In the genomic region with DNA sequence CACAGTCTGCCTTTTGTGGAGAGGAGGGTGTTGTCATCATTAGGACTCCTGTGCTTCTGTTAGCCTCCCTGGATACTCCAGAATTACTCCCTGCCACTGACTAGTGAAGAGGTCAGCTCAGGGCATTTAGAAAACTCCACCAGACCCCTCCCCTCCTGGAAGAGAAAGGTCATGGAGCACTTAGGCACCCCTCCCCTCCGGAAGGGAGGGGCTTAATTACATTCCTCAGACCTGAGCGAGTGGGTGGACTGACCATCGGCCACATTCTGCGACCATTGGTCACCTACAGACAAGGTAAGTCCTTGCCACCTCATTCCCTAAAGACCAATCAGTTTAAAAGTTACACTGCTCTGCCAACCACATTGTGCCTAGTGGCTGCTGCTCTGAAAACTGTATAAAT, we compare ENCODE assay signal across 26 mouse cellular contexts. TPM values are rescaled to one million over a fixed set of nuclear protein-coding genes. Genes with fewer than 3 reads are reported as not detected.
"Had no signal": no experiment of that assay in that cellular context is flagged by ENCODE, and none has a peak within 500 bp of the region (broad histone marks: within the 10 kb centered on the region; RNA-seq: fewer than 3 reads in every experiment).

No protein-coding gene starts in this region.

- H3K4me2 ChIP-seq: liver, embryonic 15.5 days; lung, embryonic 15.5 days; midbrain, embryonic 13.5 days; neural tube, embryonic 13.5 days; stomach, embryonic 15.5 days had no signal

- H3K36me3 ChIP-seq: liver, embryonic 15.5 days; lung, embryonic 15.5 days; midbrain, embryonic 10.5 days; midbrain, embryonic 13.5 days; neural tube, embryonic 13.5 days; stomach, embryonic 15.5 days had no signal

- H3K27me3 ChIP-seq: lung, embryonic 15.5 days; midbrain, embryonic 13.5 days; neural tube, embryonic 13.5 days had no signal

- ATAC-seq: midbrain, embryonic 13.5 days; midbrain, embryonic 16.5 days had no signal

- H3K9ac ChIP-seq: liver, embryonic 15.5 days; lung, embryonic 15.5 days; midbrain, embryonic 13.5 days; neural tube, embryonic 13.5 days; stomach, embryonic 15.5 days had no signal

- DNase-seq: kidney, postnatal 25 days; layer of hippocampus, adult 9-11 months; lung, adult 18-20 months; lung, postnatal 10 days; lung, postnatal 36 days; retina, postnatal 1 day; right cerebral cortex, postnatal 25 days; spleen, adult 18-20 months; thymus, postnatal 25 days had no signal

- H3K27ac ChIP-seq: kidney, postnatal 0 days; layer of hippocampus, adult 2 months; liver, embryonic 15.5 days; lung, embryonic 15.5 days; midbrain, embryonic 10.5 days; midbrain, embryonic 13.5 days; neural tube, embryonic 13.5 days; stomach, embryonic 15.5 days had no signal

- H3K4me3 ChIP-seq: layer of hippocampus, adult 2 months; liver, embryonic 15.5 days; lung, embryonic 15.5 days; megakaryocyte, embryonic 14.5 days; midbrain, embryonic 10.5 days; midbrain, embryonic 13.5 days; myocyte; neural tube, embryonic 13.5 days; stomach, embryonic 15.5 days had no signal

- H3K9me3 ChIP-seq: liver, embryonic 15.5 days; lung, embryonic 15.5 days; megakaryocyte, embryonic 14.5 days; midbrain, embryonic 10.5 days; midbrain, embryonic 13.5 days; neural tube, embryonic 13.5 days; stomach, embryonic 15.5 days had no signal

RNA-seq across cellular contexts. Expression of a gene that starts 14.6 kb away (rescaled TPM):
- polyA plus RNA-seq: kidney, embryonic 14.5 days; kidney, postnatal 0 days; large intestine, adult 2 months; limb, embryonic 11.5 days; limb, embryonic 14.5 days; liver, adult 2 months; liver, embryonic 15.5 days; lung, embryonic 15.5 days; midbrain, embryonic 10.5 days; midbrain, embryonic 13.5 days; midbrain, embryonic 16.5 days; myocyte; neural tube, embryonic 13.5 days; stomach, embryonic 15.5 days; thymus, postnatal 0 days had no signal

RNA-seq across cellular contexts. Expression of a gene that starts 30.8 kb away (rescaled TPM):
- polyA plus RNA-seq: kidney, postnatal 0 days; large intestine, adult 2 months; limb, embryonic 11.5 days; liver, adult 2 months; liver, embryonic 15.5 days; lung, embryonic 15.5 days; myocyte; stomach, embryonic 15.5 days; thymus, postnatal 0 days had no signal

RNA-seq across cellular contexts. Expression of a gene that starts 32.8 kb away (rescaled TPM):
- polyA plus RNA-seq: kidney, embryonic 14.5 days; kidney, postnatal 0 days; large intestine, adult 2 months; limb, embryonic 11.5 days; liver, adult 2 months; lung, embryonic 15.5 days; midbrain, embryonic 10.5 days; midbrain, embryonic 13.5 days; midbrain, embryonic 16.5 days; myocyte; neural tube, embryonic 13.5 days; stomach, embryonic 15.5 days had no signal

RNA-seq across cellular contexts. Expression of a gene that starts 52.2 kb away (rescaled TPM):
- polyA plus RNA-seq: kidney, embryonic 14.5 days; kidney, postnatal 0 days; large intestine, adult 2 months; limb, embryonic 11.5 days; liver, adult 2 months; liver, embryonic 15.5 days; lung, embryonic 15.5 days; midbrain, embryonic 10.5 days; midbrain, embryonic 13.5 days; midbrain, embryonic 16.5 days; myocyte; neural tube, embryonic 13.5 days; stomach, embryonic 15.5 days; thymus, postnatal 0 days had no signal
